Mouse (Mus musculus): ENCODE results near the gene Limk1. TPM values are rescaled to one million over a fixed set of nuclear protein-coding genes. Genes with fewer than 3 reads are reported as not detected.

Gene Limk1
- total and polyA plus RNA-seq, 3 experiments = 1.3 to 1.5 (median 1.5) TPM

- H3K27me3 ChIP-seq (ENCODE audit: insufficient read depth, low read length) = no peaks in the 10 kb centered on the region
- no peaks in the 10 kb centered on the region for H3K4me1 ChIP-seq (ENCODE audit: insufficient read depth, low read depth, low read length)
- no peaks in the 10 kb centered on the region for H3K9me3 ChIP-seq (replicated peaks)
- no peaks in the 10 kb centered on the region for H3K36me3 ChIP-seq (replicated peaks)
- ATAC-seq (ENCODE audit: extremely low read depth, insufficient number of reproducible peaks, low FRiP score, poor library complexity, severe bottlenecking) = no peak
- TF ChIP-seq CTCF (IDR thresholded peaks at IDR 0.05; ENCODE audit: low read depth, low read length) = no peak
- no peak for TF ChIP-seq GATA1 (IDR thresholded peaks at IDR 0.05; ENCODE audit: borderline replicate concordance, low read length)
- TF ChIP-seq GATA2 (IDR thresholded peaks at IDR 0.05; ENCODE audit: borderline replicate concordance, low read depth, low read length) = no peak
- TF ChIP-seq POLR2AphosphoS5 (IDR thresholded peaks at IDR 0.05; ENCODE audit: insufficient replicate concordance, low read depth, low read length) = no peak
- TF ChIP-seq TAL1 (conservative IDR thresholded peaks at IDR 0.05; ENCODE audit: low read depth, low read length) = no peak
- no peak for DNase-seq (ENCODE audit: low spot score)
- no peak overlapping the region for H3K4me3 ChIP-seq (ENCODE audit: low read depth, low read length)
Measured at GRCm38 (mm10) chr5:134727001-134727639, 38.7 kb upstream of the Limk1 start.

GRCm38 (mm10) chr5:134725299-134725698 is 36.9 kb upstream of the Limk1 start:
- Histone ChIP-seq H3K27me3 (ENCODE audit: insufficient read depth, low read length) (no peaks in the 10 kb centered on the region), H3K9me3 (replicated peaks) (no peaks in the 10 kb centered on the region), H3K4me1 (ENCODE audit: insufficient read depth, low read depth, low read length) (no peaks in the 10 kb centered on the region), H3K4me3 (ENCODE audit: low read depth, low read length) (no peak overlapping the region), H3K36me3 (replicated peaks) (no peaks in the 10 kb centered on the region)
- TF ChIP-seq CTCF (IDR thresholded peaks at IDR 0.05; ENCODE audit: low read depth, low read length) (no peak), GATA1 (IDR thresholded peaks at IDR 0.05; ENCODE audit: borderline replicate concordance, low read length) (no peak), POLR2AphosphoS5 (IDR thresholded peaks at IDR 0.05; ENCODE audit: insufficient replicate concordance, low read depth, low read length) (no peak), GATA2 (IDR thresholded peaks at IDR 0.05; ENCODE audit: borderline replicate concordance, low read depth, low read length) (no peak), TAL1 (conservative IDR thresholded peaks at IDR 0.05; ENCODE audit: low read depth, low read length) (no peak)
- ATAC-seq (ENCODE audit: extremely low read depth, insufficient number of reproducible peaks, low FRiP score, poor library complexity, severe bottlenecking) = no peak
- DNase-seq (ENCODE audit: low spot score) = no peak

GRCm38 (mm10) chr5:134720058-134720457 is 31.7 kb upstream of the Limk1 start:
- ATAC-seq (ENCODE audit: extremely low read depth, insufficient number of reproducible peaks, low FRiP score, poor library complexity, severe bottlenecking) (no peak), DNase-seq (ENCODE audit: low spot score) (no peak)
- Histone ChIP-seq H3K27me3 (ENCODE audit: insufficient read depth, low read length) (no peaks in the 10 kb centered on the region), H3K4me3 (ENCODE audit: low read depth, low read length) (no peak overlapping the region), H3K9me3 (replicated peaks) (no peaks in the 10 kb centered on the region), H3K4me1 (ENCODE audit: insufficient read depth, low read depth, low read length) (no peaks in the 10 kb centered on the region), H3K36me3 (replicated peaks) (no peaks in the 10 kb centered on the region)
- no peak for TF ChIP-seq GATA1 (IDR thresholded peaks at IDR 0.05; ENCODE audit: borderline replicate concordance, low read length)
- no peak for TF ChIP-seq TAL1 (conservative IDR thresholded peaks at IDR 0.05; ENCODE audit: low read depth, low read length)
- no peak for TF ChIP-seq POLR2AphosphoS5 (IDR thresholded peaks at IDR 0.05; ENCODE audit: insufficient replicate concordance, low read depth, low read length)
- no peak for TF ChIP-seq CTCF (IDR thresholded peaks at IDR 0.05; ENCODE audit: low read depth, low read length)
- no peak for TF ChIP-seq GATA2 (IDR thresholded peaks at IDR 0.05; ENCODE audit: borderline replicate concordance, low read depth, low read length)

GRCm38 (mm10) chr5:134711076-134711475 is 22.7 kb upstream of the Limk1 start:
- Histone ChIP-seq H3K4me1 (ENCODE audit: insufficient read depth, low read depth, low read length) (no peaks in the 10 kb centered on the region), H3K27me3 (ENCODE audit: insufficient read depth, low read length) (peaks cover 10% of the 10 kb centered on the region; the same call in 1 of the 2 replicates), H3K36me3 (replicated peaks) (no peaks in the 10 kb centered on the region), H3K4me3 (ENCODE audit: low read depth, low read length) (no peak overlapping the region), H3K9me3 (replicated peaks) (no peaks in the 10 kb centered on the region)
- TF ChIP-seq POLR2AphosphoS5 (IDR thresholded peaks at IDR 0.05; ENCODE audit: insufficient replicate concordance, low read depth, low read length) (no peak), GATA1 (IDR thresholded peaks at IDR 0.05; ENCODE audit: borderline replicate concordance, low read length) (no peak), TAL1 (conservative IDR thresholded peaks at IDR 0.05; ENCODE audit: low read depth, low read length) (no peak), GATA2 (IDR thresholded peaks at IDR 0.05; ENCODE audit: borderline replicate concordance, low read depth, low read length) (no peak), CTCF (IDR thresholded peaks at IDR 0.05; ENCODE audit: low read depth, low read length) (no peak)
- ATAC-seq (ENCODE audit: extremely low read depth, insufficient number of reproducible peaks, low FRiP score, poor library complexity, severe bottlenecking) = no peak
- DNase-seq (ENCODE audit: low spot score) = no peak

- peaks cover 10% of the 10 kb centered on the region for H3K27me3 ChIP-seq (ENCODE audit: insufficient read depth, low read length)
- TF ChIP-seq GATA1 (IDR thresholded peaks at IDR 0.05; ENCODE audit: borderline replicate concordance, low read length) (no peak), POLR2AphosphoS5 (IDR thresholded peaks at IDR 0.05; ENCODE audit: insufficient replicate concordance, low read depth, low read length) (no peak), GATA2 (IDR thresholded peaks at IDR 0.05; ENCODE audit: borderline replicate concordance, low read depth, low read length) (no peak), TAL1 (conservative IDR thresholded peaks at IDR 0.05; ENCODE audit: low read depth, low read length) (no peak)
- ATAC-seq (ENCODE audit: extremely low read depth, insufficient number of reproducible peaks, low FRiP score, poor library complexity, severe bottlenecking) (no peak), DNase-seq (ENCODE audit: low spot score) (no peak)
- no peaks in the 10 kb centered on the region for H3K36me3 ChIP-seq (replicated peaks)
- no peak overlapping the region for H3K4me3 ChIP-seq (ENCODE audit: low read depth, low read length)
- no peaks in the 10 kb centered on the region for H3K9me3 ChIP-seq (replicated peaks)
- H3K4me1 ChIP-seq (ENCODE audit: insufficient read depth, low read depth, low read length) = no peaks in the 10 kb centered on the region
Measured at GRCm38 (mm10) chr5:134709275-134709674, 20.9 kb upstream of the Limk1 start.

- Histone ChIP-seq H3K36me3 (replicated peaks) (no peaks in the 10 kb centered on the region), H3K9me3 (replicated peaks) (no peaks in the 10 kb centered on the region), H3K4me3 (ENCODE audit: low read depth, low read length) (no peak overlapping the region), H3K4me1 (ENCODE audit: insufficient read depth, low read depth, low read length) (no peaks in the 10 kb centered on the region), H3K27me3 (ENCODE audit: insufficient read depth, low read length) (peaks cover 27% of the 10 kb centered on the region)
- TF ChIP-seq CTCF (IDR thresholded peaks at IDR 0.05; ENCODE audit: low read depth, low read length) = peak; percentile 76
- no peak for TF ChIP-seq GATA1 (IDR thresholded peaks at IDR 0.05; ENCODE audit: borderline replicate concordance, low read length)
- 0 out of 2 replicates have a peak, but pooled peaks have one; percentile 49 for ATAC-seq (ENCODE audit: extremely low read depth, insufficient number of reproducible peaks, low FRiP score, poor library complexity, severe bottlenecking)
- DNase-seq (ENCODE audit: low spot score) = peak; percentile 36
Measured at GRCm38 (mm10) chr5:134704157-134704556, 15.8 kb upstream of the Limk1 start.

Measured in G1E (cell line).